Mouse (Mus musculus): ENCODE data around the gene Nipal3. TPM values are rescaled to one million over a fixed set of nuclear protein-coding genes. Genes with fewer than 3 reads are reported as not detected.

Nipal3 gene
- 10 to 100 TPM; 75.9 to 82.4 TPM for total RNA-seq (2023)

GRCm38 (mm10) chr4:135494521-135495396, at the start of gene Nipal3, which contains the start of gene Stpg1:
TSS of gene Nipal3 (minus strand) at chr4:135495038.
TSS of gene Stpg1 (plus strand) at chr4:135494790.

GRCm38 (mm10) chr4:135433443-135434394, 61.1 kb downstream of the Nipal3 start, which contains the start of gene Rcan3:
TSS of gene Rcan3 (minus strand) at chr4:135433853.

GRCm38 (mm10) chr4:135397991-135398390, 96.8 kb downstream of the Nipal3 start, which contains the start of gene Ncmap:
TSS of gene Ncmap (minus strand) at chr4:135398227.

Other genes with a start within 250 kb of the Nipal3 start
- 10 to 100 TPM; 46.7 to 46.8 TPM for gene Clic4, start 222.2 kb downstream of the Nipal3 start, total RNA-seq (2023)
- 100 to 1,000 TPM; 334 to 337 TPM for gene Srrm1, start 141.7 kb downstream of the Nipal3 start, total RNA-seq (2023)
- not detected for gene Ncmap, start 96.8 kb downstream of the Nipal3 start, total RNA-seq (2023)
- gene Rcan3, start 61.2 kb downstream of the Nipal3 start, total RNA-seq (2023) = 1 to 10 TPM; 8.9 TPM
- not detected for gene Stpg1, start 248 bp downstream of the Nipal3 start, total RNA-seq (2023)
- not detected for gene Grhl3, start 78.6 kb upstream of the Nipal3 start, total RNA-seq (2023)
- gene Ifnlr1, start 191.2 kb upstream of the Nipal3 start, total RNA-seq (2023) = under 1 TPM; 0.56 to 0.58 TPM
- not detected for gene Il22ra1, start 233.1 kb upstream of the Nipal3 start, total RNA-seq (2023)